Mouse (Mus musculus) embryonic fibroblast, embryonic 13.5 days (primary cell): ENCODE measurements at regions not wholly inside any gene's neighbourhood (a gene's known extent, or its start where the extent isn't known, plus 50 kb on each side); places are given as distances from the start of the nearest gene placed in this dataset.

Source experiments
- CTCF ChIP-seq: IDR thresholded peaks from 2 replicates; pipeline ENCODE4 v1.5.1; 2011; ENCODE audit warnings: mild to moderate bottlenecking, control low read depth, low read length, moderate library complexity, borderline replicate concordance; ENCODE audit not compliant: insufficient read depth
- POLR2A ChIP-seq: IDR thresholded peaks from 2 replicates; pipeline ENCODE4 v1.6.1; 2011; ENCODE audit warnings: low read depth, mild to moderate bottlenecking, control low read depth, low read length, moderate library complexity

- TF ChIP-seq POLR2A (no peak), CTCF (no peak)
Observed at GRCm38 (mm10) chr8:28487913-28488312, 1040.4 kb downstream of the Poteg start.
